Mouse (Mus musculus): ENCODE measurements around the gene Cdk13.

Gene Cdk13

GRCm38 (mm10) chr13:17804909-17805613 lies at the start of gene Cdk13:
Gene Cdk13 (minus strand): TSS chr13:17805097.
- DNase-seq (ENCODE audit: low read depth in 1 of 2, low spot score in 2 of 2), result peak; percentile 94 to 99

- no peak for DNase-seq (ENCODE audit: low read depth in 1 of 2, low spot score in 2 of 2)
Observed at GRCm38 (mm10) chr13:17843336-17843735, 38.4 kb upstream of the Cdk13 start.

- DNase-seq (ENCODE audit: low read depth in 1 of 2, low spot score in 2 of 2), result no peak
Observed at GRCm38 (mm10) chr13:17842756-17843155, 37.9 kb upstream of the Cdk13 start.

DNA sequence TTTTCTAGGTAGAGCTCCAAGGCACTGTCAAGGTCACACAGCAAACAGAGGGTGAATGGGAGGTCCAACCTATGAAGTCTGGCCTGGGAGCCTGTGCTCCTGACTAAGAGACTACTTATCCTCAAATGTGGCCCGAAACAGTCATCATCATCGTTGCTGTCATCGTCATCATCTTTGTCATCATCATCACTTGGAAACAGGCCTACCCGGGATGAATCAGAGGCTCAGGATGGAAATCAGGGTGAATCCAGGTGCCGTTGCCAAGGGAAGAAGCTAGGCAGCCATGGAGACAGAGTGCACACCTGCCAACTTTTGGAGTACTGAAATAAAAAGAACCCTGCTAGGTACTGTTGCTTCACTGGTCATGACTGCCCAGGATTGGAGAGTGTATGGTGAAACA lies 34.2 kb upstream of the Cdk13 start:
- no peak for DNase-seq (ENCODE audit: low read depth in 1 of 2, low spot score in 2 of 2)

- DNase-seq (ENCODE audit: low read depth in 1 of 2, low spot score in 2 of 2), result no peak
Observed at GRCm38 (mm10) chr13:17838484-17838851, 33.6 kb upstream of the Cdk13 start.

DNA sequence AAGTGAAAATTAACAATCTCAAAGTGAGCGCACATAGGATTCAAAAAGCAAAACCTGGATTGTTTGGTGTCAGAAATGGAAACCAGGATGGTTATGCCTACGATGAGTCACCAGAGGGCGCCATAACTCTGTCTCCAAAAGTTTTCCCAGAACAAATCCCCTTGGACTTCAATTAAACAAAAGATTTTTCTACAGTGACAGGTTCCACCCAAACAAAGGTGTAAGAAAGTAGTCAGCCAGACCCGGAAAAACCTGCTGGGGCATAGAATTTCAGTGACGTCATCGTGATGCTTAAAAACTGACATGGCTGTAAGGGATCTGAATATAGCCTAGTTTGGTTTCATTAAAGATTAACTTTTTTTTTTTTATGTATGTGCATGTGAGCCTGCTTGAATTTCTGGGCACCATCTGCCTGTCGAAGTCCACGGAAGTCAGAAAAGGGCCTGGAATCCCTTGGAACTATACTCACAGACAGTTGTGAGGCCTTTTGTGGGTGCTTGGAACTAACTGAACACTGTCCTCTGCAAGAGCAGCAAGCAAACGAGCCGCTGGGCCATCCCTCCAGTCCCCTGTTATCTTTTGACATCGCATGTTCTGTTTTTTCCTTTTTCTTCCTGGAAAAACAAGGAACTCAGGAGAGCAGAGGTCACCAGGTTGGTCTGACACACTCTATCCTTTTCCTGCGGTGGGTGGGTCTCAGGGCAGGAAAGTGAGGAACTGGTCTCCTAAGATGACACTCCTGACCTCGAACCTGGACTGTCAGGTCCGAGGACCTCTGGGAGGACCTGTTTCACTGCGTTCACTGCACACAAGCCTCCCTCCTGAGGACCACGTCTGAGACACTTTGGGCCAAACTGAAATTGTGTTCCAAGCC lies 33.0 kb upstream of the Cdk13 start:
- DNase-seq (ENCODE audit: low read depth in 1 of 2, low spot score in 2 of 2), result no peak

GRCm38 (mm10) chr13:17836808-17837207 lies 31.9 kb upstream of the Cdk13 start:
- no peak for DNase-seq (ENCODE audit: low read depth in 1 of 2, low spot score in 2 of 2)

DNA sequence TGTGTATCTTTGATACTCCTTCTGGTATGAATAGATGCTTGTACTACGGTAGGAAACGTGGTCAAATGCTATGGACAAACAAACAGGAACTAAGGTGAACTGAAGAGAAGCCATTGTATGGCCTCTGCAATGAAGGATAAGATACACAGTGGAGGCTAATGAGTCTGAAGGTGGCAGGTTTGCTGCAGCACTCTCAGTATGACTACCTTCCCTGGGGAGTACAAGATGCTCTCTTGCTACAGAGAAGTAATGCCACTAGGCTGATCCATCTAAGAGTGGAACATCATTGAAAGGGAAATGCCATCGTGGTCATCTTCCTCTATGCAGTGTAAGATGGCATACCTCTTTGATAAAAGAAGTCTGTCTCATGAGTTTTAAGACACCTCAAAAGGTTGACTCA lies 28.0 kb upstream of the Cdk13 start:
- no peak for DNase-seq (ENCODE audit: low read depth in 1 of 2, low spot score in 2 of 2)

GRCm38 (mm10) chr13:17817226-17817625 lies 12.3 kb upstream of the Cdk13 start:
- DNase-seq (ENCODE audit: low read depth in 1 of 2, low spot score in 2 of 2), result no peak

DNA sequence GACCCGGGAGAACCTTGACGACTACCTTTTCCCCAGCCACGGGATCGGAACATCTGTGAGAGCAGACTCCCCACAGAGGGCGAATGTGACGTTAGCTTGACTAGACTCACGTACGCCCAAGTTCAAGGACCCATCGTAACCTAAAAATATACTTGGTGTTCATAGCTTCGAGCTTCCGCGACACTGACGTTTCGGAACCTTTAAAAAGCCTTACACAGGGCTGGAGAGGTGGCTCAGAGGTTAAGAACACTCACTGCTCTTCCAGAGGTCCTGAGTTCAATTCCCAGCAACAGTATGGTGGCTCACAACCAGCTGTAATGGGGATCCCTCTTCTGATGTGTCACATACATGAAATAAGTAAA lies 698 bp upstream of the Cdk13 start:
- DNase-seq (ENCODE audit: low read depth in 1 of 2, low spot score in 2 of 2), result no peak

DNA sequence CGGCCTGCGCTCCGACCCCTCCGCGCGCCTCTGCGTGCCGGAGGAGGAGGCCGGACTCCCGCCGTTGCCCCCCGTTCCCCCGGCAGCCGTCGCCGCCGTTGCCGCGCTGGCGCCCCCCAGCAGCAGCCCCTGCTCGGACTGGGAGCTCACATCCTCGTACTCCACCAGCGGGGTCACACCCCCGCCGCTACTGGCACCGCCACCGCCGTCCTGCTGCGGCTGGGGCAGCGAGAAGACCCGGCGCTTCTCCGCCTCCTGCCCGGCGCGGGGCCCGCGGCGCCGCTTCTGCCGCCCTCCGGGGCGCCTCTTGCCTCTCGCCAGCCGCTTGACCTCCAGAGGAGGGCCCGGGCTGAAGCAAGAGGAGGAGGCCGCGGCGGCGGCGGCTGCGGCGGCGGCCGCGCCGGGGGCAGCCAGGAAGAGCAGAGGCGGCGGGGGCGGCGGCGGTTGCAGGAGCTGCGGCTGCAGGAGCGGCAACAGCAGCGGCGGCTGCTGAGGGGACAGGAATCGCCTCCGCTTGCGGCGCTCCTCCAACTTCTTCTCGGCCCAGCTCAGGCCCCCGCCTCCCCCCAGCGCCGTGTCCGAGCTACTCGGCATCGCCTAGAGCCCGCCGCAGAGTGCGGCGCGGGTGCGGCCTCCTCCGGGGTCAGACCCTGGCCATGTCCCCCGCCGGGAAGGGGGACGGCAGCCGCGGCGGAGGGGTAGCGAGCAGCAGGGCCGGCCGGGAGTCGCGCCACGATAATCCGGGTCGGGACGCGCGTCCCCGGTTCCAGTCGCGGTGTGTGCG lies 647 bp downstream of the Cdk13 start:
- peak; percentile 3 to 10 for DNase-seq (ENCODE audit: low read depth in 1 of 2, low spot score in 2 of 2)

GRCm38 (mm10) chr13:17803331-17804057 lies 1.4 kb downstream of the Cdk13 start:
- DNase-seq (ENCODE audit: low read depth in 1 of 2, low spot score in 2 of 2), result peak; percentile 41 to 57

DNA sequence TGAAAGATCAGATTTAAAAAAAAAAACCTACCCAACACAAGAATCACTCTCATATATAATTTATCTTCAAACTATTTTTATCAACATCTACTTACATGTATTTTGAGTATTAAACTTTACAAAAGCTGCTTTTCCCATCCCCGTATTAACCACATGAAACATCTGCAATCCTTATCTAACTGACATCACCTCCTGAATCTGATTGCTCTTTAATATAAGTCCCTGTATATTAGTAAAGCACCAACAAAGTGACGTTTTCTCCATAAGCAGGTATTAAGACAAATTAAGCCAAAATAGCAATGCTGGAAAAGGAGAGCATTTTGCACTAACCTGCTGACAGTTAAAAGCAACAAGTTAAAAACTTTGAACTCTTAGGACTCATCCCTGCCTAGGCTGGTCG lies 2.0 kb downstream of the Cdk13 start:
- no peak for DNase-seq (ENCODE audit: low read depth in 1 of 2, low spot score in 2 of 2)

DNA sequence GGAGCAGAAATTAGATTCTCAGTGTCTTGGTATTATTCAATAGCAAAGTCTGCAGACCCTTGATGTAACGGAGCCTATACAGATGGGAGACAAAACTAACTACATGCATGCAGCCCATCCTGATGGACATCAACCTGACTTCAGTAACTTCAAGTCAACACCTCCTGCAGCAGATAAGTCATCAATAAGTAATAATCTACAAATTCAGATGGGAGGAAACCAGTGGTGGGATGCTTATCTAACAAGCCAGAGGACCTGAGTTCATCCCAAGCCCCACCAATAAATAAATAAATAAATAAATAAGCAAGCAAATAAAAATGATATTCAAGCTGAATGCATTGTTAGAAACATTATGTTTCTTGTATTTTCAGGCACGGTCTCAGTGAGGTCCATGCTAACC lies 5.2 kb downstream of the Cdk13 start:
- DNase-seq (ENCODE audit: low read depth in 1 of 2, low spot score in 2 of 2), result no peak

DNA sequence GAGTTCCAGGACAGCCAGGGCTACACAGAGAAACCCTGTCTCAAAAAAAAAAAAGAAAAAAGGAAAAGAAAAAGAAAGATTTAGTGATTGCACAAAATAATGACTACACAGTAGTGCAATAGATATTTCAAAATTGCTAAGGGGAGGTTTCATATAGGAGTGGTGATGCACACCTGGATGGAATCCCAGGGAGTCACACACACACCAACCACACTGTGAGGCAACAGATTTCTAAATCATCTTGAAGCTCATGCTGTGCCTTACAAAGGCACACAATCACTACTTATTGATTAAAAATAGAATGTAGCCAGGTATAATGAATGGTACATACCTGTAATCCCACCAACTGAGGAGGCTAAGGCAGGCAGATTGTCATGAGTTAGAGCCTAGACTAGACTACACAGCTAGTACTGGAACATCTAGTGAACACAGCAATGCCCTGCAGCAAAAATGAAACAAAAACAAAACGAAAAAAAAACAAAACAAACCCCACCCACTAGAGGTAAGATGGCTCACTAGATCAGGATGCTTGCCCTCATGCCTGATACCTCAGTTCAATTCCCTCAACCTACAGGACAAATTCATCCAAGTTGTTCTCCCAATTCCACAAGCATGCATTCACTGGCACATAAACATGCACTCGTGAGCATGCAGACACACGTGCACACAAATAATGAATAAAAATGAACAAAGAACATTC lies 9.0 kb downstream of the Cdk13 start:
- no peak for DNase-seq (ENCODE audit: low read depth in 1 of 2, low spot score in 2 of 2)

- DNase-seq (ENCODE audit: low read depth in 1 of 2, low spot score in 2 of 2), result no peak
Observed at GRCm38 (mm10) chr13:17783643-17784042, 21.3 kb downstream of the Cdk13 start.

DNA sequence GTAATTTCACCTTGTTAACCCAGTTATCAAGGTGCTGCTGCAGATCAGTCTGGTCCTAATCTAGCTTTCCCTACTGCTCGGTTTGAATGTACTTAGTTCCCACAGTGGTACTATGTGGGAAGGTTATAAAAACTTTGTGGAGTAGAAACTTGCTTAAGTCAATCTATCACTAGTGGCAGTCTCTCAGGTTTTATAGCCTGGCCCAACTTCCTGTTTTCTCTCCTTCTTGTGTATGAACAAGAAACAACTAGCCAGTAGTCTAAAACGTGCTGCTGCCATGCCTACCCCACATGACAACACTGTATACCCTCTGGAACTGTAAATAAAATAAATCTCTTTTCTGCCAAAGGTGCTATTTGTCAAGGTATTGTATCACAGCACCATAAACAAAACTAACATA lies 25.0 kb downstream of the Cdk13 start:
- no peak for DNase-seq (ENCODE audit: low read depth in 1 of 2, low spot score in 2 of 2)

DNA sequence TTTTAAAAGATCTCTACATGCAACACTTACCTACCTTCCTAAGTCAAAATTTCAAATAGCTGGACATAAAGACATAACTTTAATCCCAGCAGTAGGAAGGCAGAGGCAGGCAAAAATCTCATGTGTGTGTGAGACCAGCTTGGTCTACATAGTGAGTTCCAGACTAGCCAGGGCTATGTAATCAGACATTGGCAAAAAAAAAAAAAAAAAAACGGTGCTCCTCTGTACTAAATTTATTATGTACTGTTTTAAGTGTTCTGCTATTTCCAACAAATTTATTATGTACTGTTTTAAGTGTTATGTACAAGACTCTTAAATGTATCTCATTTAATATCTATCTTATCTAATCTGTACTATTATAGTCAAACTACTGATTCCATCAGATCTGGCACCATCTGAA lies 28.6 kb downstream of the Cdk13 start:
- no peak for DNase-seq (ENCODE audit: low read depth in 1 of 2, low spot score in 2 of 2)

GRCm38 (mm10) chr13:17775364-17775763 lies 29.5 kb downstream of the Cdk13 start:
- no peak for DNase-seq (ENCODE audit: low read depth in 1 of 2, low spot score in 2 of 2)

DNA sequence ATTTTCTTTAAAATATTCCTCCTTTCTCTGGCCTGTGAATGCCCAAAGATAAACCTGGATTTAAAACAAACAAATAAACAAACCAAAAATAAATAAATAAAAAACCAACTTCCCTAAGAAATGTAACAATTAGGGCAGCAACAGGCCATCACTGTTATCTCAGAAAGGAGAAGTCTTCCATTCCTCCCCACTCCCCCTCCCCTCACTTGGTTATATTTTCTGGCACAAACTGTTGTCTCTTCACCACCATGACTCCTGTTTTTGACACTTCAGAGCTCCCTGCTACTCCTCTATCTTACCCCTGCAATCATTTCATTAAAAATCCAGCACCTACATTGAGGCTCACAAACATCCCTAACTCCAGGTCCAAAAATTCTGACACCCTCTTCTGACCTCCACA lies 31.8 kb downstream of the Cdk13 start:
- DNase-seq (ENCODE audit: low read depth in 1 of 2, low spot score in 2 of 2), result no peak

GRCm38 (mm10) chr13:17772574-17772973 lies 32.3 kb downstream of the Cdk13 start:
- DNase-seq (ENCODE audit: low read depth in 1 of 2, low spot score in 2 of 2), result no peak

All from monocyte, adult 2 months (primary cell).